Mouse (Mus musculus): Measurements from ENCODE around the gene Efna4. TPM values are rescaled to one million over a fixed set of nuclear protein-coding genes. Genes with fewer than 3 reads are reported as not detected.

Efna4 gene
- polyA plus RNA-seq, 1 experiment from 2014 or later, result 4.4 TPM

- peak overlapping the region; percentile 83 for H3K4me3 ChIP-seq (replicated peaks; ENCODE audit: low read length)
- H3K27me3 ChIP-seq (ENCODE audit: control insufficient read depth, insufficient read depth, low read length), result no peaks in the 10 kb centered on the region
- H3K4me2 ChIP-seq (replicated peaks), result peak overlapping the region; percentile 88
- H3K9me3 ChIP-seq (ENCODE audit: control insufficient read depth, low read length), result no peaks in the 10 kb centered on the region
- H3K9ac ChIP-seq, result peak overlapping the region; percentile 84
- WGBS, result 8% methylated on average over 6 of the region's 6 CpGs
- no peak for ATAC-seq (ENCODE audit: low FRiP score)
- H3K4me1 ChIP-seq (replicated peaks; ENCODE audit: control insufficient read depth, insufficient read depth, low read length), result peaks cover 51% of the 10 kb centered on the region
- no peak overlapping the region for H3K27ac ChIP-seq
- DNase-seq (ENCODE audit: low spot score), result no peak
- H3K36me3 ChIP-seq (replicated peaks; ENCODE audit: control insufficient read depth, insufficient read depth), result no peaks in the 10 kb centered on the region
These were observed 1.3 kb downstream of the Efna4 start for GRCm38 (mm10) chr3:89336529-89336928.

GRCm38 (mm10) chr3:89333053-89333452, 4.8 kb downstream of the Efna4 start:
- no peaks in the 10 kb centered on the region for H3K9me3 ChIP-seq (ENCODE audit: control insufficient read depth, low read length)
- DNase-seq (ENCODE audit: low spot score) (no peak), ATAC-seq (ENCODE audit: low FRiP score) (no peak)
- H3K36me3 ChIP-seq (replicated peaks; ENCODE audit: control insufficient read depth, insufficient read depth), result no peaks in the 10 kb centered on the region
- H3K27ac ChIP-seq, result peak overlapping the region; percentile 55
- 0 out of 2 replicates have a peak overlapping the region, but pooled peaks have one; percentile 4 for H3K9ac ChIP-seq
- 60% methylated on average over 11 of the region's 11 CpGs for WGBS
- peaks cover 39% of the 10 kb centered on the region for H3K4me1 ChIP-seq (replicated peaks; ENCODE audit: control insufficient read depth, insufficient read depth, low read length)
- H3K27me3 ChIP-seq (ENCODE audit: control insufficient read depth, insufficient read depth, low read length), result no peaks in the 10 kb centered on the region
- peak overlapping the region; percentile 4 for H3K4me2 ChIP-seq (replicated peaks)
- H3K4me3 ChIP-seq (replicated peaks; ENCODE audit: low read length), result no peak overlapping the region

- ATAC-seq (ENCODE audit: low FRiP score) (peak; percentile 34; the same call in 1 of the 2 replicates), DNase-seq (ENCODE audit: low spot score) (no peak)
- Histone ChIP-seq H3K36me3 (replicated peaks; ENCODE audit: control insufficient read depth, insufficient read depth) (no peaks in the 10 kb centered on the region), H3K27ac (peak overlapping the region; percentile 55), H3K9me3 (ENCODE audit: control insufficient read depth, low read length) (no peaks in the 10 kb centered on the region), H3K27me3 (ENCODE audit: control insufficient read depth, insufficient read depth, low read length) (no peaks in the 10 kb centered on the region), H3K4me3 (replicated peaks; ENCODE audit: low read length) (no peak overlapping the region), H3K9ac (0 out of 2 replicates have a peak overlapping the region, but pooled peaks have one; percentile 4), H3K4me2 (replicated peaks) (peak overlapping the region; percentile 4), H3K4me1 (replicated peaks; ENCODE audit: control insufficient read depth, insufficient read depth, low read length) (peaks cover 43% of the 10 kb centered on the region)
- WGBS, result 29% methylated on average over 12 of the region's 12 CpGs
These were observed 5.4 kb downstream of the Efna4 start for GRCm38 (mm10) chr3:89332476-89332875.

GRCm38 (mm10) chr3:89332013-89332412, 5.8 kb downstream of the Efna4 start:
- Histone ChIP-seq H3K4me3 (replicated peaks; ENCODE audit: low read length) (no peak overlapping the region), H3K36me3 (replicated peaks; ENCODE audit: control insufficient read depth, insufficient read depth) (no peaks in the 10 kb centered on the region), H3K27me3 (ENCODE audit: control insufficient read depth, insufficient read depth, low read length) (no peaks in the 10 kb centered on the region), H3K9me3 (ENCODE audit: control insufficient read depth, low read length) (no peaks in the 10 kb centered on the region), H3K4me2 (replicated peaks) (no peak overlapping the region), H3K9ac (0 out of 2 replicates have a peak overlapping the region, but pooled peaks have one; percentile 4), H3K27ac (0 out of 2 replicates have a peak overlapping the region, but pooled peaks have one; percentile 55), H3K4me1 (replicated peaks; ENCODE audit: control insufficient read depth, insufficient read depth, low read length) (peaks cover 46% of the 10 kb centered on the region)
- WGBS, result 34% methylated on average over 10 of the region's 10 CpGs
- DNase-seq (ENCODE audit: low spot score) (no peak), ATAC-seq (ENCODE audit: low FRiP score) (no peak)

- no peak overlapping the region for H3K9ac ChIP-seq
- no peaks in the 10 kb centered on the region for H3K9me3 ChIP-seq (ENCODE audit: control insufficient read depth, low read length)
- no peaks in the 10 kb centered on the region for H3K36me3 ChIP-seq (replicated peaks; ENCODE audit: control insufficient read depth, insufficient read depth)
- H3K27ac ChIP-seq, result no peak overlapping the region
- WGBS, result 77% methylated on average over 13 of the region's 13 CpGs
- H3K4me2 ChIP-seq (replicated peaks), result 0 out of 2 replicates have a peak overlapping the region, but pooled peaks have one; percentile 4
- H3K4me1 ChIP-seq (replicated peaks; ENCODE audit: control insufficient read depth, insufficient read depth, low read length), result peaks cover 43% of the 10 kb centered on the region
- H3K4me3 ChIP-seq (replicated peaks; ENCODE audit: low read length), result no peak overlapping the region
- H3K27me3 ChIP-seq (ENCODE audit: control insufficient read depth, insufficient read depth, low read length), result no peaks in the 10 kb centered on the region
- ATAC-seq (ENCODE audit: low FRiP score), result no peak
- no peak for DNase-seq (ENCODE audit: low spot score)
These were observed 6.3 kb downstream of the Efna4 start for GRCm38 (mm10) chr3:89331561-89331960.

GRCm38 (mm10) chr3:89330948-89331347, 6.9 kb downstream of the Efna4 start:
- ATAC-seq (ENCODE audit: low FRiP score) (no peak), DNase-seq (ENCODE audit: low spot score) (no peak)
- Histone ChIP-seq H3K4me2 (replicated peaks) (peak overlapping the region; percentile 4; the same call in 1 of the 2 replicates), H3K36me3 (replicated peaks; ENCODE audit: control insufficient read depth, insufficient read depth) (no peaks in the 10 kb centered on the region), H3K27ac (no peak overlapping the region), H3K4me3 (replicated peaks; ENCODE audit: low read length) (no peak overlapping the region), H3K9ac (no peak overlapping the region), H3K4me1 (replicated peaks; ENCODE audit: control insufficient read depth, insufficient read depth, low read length) (peaks cover 40% of the 10 kb centered on the region), H3K9me3 (ENCODE audit: control insufficient read depth, low read length) (no peaks in the 10 kb centered on the region), H3K27me3 (ENCODE audit: control insufficient read depth, insufficient read depth, low read length) (no peaks in the 10 kb centered on the region)
- 16% methylated on average over 10 of the region's 10 CpGs for WGBS

GRCm38 (mm10) chr3:89330346-89330745, 7.5 kb downstream of the Efna4 start:
- no peak overlapping the region for H3K9ac ChIP-seq
- no peak overlapping the region for H3K27ac ChIP-seq
- H3K27me3 ChIP-seq (ENCODE audit: control insufficient read depth, insufficient read depth, low read length), result no peaks in the 10 kb centered on the region
- WGBS, result 27% methylated on average over 3 of the region's 3 CpGs
- DNase-seq (ENCODE audit: low spot score), result no peak
- H3K4me3 ChIP-seq (replicated peaks; ENCODE audit: low read length), result no peak overlapping the region
- ATAC-seq (ENCODE audit: low FRiP score), result no peak
- no peaks in the 10 kb centered on the region for H3K36me3 ChIP-seq (replicated peaks; ENCODE audit: control insufficient read depth, insufficient read depth)
- no peak overlapping the region for H3K4me2 ChIP-seq (replicated peaks)
- H3K9me3 ChIP-seq (ENCODE audit: control insufficient read depth, low read length), result no peaks in the 10 kb centered on the region
- peaks cover 40% of the 10 kb centered on the region for H3K4me1 ChIP-seq (replicated peaks; ENCODE audit: control insufficient read depth, insufficient read depth, low read length)

- 13% methylated on average over 4 of the region's 4 CpGs for WGBS
These were observed 9.2 kb downstream of the Efna4 start for GRCm38 (mm10) chr3:89328623-89329022.

GRCm38 (mm10) chr3:89327371-89327870, 10.4 kb downstream of the Efna4 start:
- ATAC-seq (ENCODE audit: low FRiP score) (no peak), DNase-seq (ENCODE audit: low spot score) (no peak)
- Histone ChIP-seq H3K9ac (peak overlapping the region; percentile 18; the same call in 1 of the 2 replicates), H3K4me1 (replicated peaks; ENCODE audit: control insufficient read depth, insufficient read depth, low read length) (peaks cover 32% of the 10 kb centered on the region), H3K36me3 (replicated peaks; ENCODE audit: control insufficient read depth, insufficient read depth) (no peaks in the 10 kb centered on the region), H3K4me3 (replicated peaks; ENCODE audit: low read length) (no peak overlapping the region), H3K27me3 (ENCODE audit: control insufficient read depth, insufficient read depth, low read length) (no peaks in the 10 kb centered on the region), H3K4me2 (replicated peaks) (no peak overlapping the region), H3K9me3 (ENCODE audit: control insufficient read depth, low read length) (no peaks in the 10 kb centered on the region), H3K27ac (no peak overlapping the region)
- 27% methylated on average over 9 of the region's 9 CpGs for WGBS

More at GRCm38 (mm10) chr3:89328623-89329022, 9.2 kb downstream of the Efna4 start:
- no peak overlapping the region for H3K4me2 ChIP-seq (replicated peaks)
- H3K9me3 ChIP-seq (ENCODE audit: control insufficient read depth, low read length), result no peaks in the 10 kb centered on the region
- H3K9ac ChIP-seq, result no peak overlapping the region
- no peak overlapping the region for H3K4me3 ChIP-seq (replicated peaks; ENCODE audit: low read length)
- no peaks in the 10 kb centered on the region for H3K36me3 ChIP-seq (replicated peaks; ENCODE audit: control insufficient read depth, insufficient read depth)
- ATAC-seq (ENCODE audit: low FRiP score), result no peak
- no peak overlapping the region for H3K27ac ChIP-seq
- peaks cover 40% of the 10 kb centered on the region for H3K4me1 ChIP-seq (replicated peaks; ENCODE audit: control insufficient read depth, insufficient read depth, low read length)
- no peaks in the 10 kb centered on the region for H3K27me3 ChIP-seq (ENCODE audit: control insufficient read depth, insufficient read depth, low read length)
- no peak for DNase-seq (ENCODE audit: low spot score)
